Mouse (Mus musculus) cerebellum, adult 2 months (tissue): ENCODE results near the gene Parp9.

Experiments
- CTCF ChIP-seq: fragments of 200-500 bp; IDR thresholded peaks from 2 replicates; pipeline ENCODE4 v1.5.1; 2011; ENCODE audit warnings: low read depth, mild to moderate bottlenecking, control low read depth, low read length, moderate library complexity, borderline replicate concordance; ENCODE audit not compliant: insufficient read depth
- POLR2A ChIP-seq: fragments of 200-500 bp; IDR thresholded peaks from 2 replicates; pipeline ENCODE4 v1.6.1; 2011; ENCODE audit warnings: low read length, control low read depth, borderline replicate concordance; ENCODE audit not compliant: insufficient read depth

DNA sequence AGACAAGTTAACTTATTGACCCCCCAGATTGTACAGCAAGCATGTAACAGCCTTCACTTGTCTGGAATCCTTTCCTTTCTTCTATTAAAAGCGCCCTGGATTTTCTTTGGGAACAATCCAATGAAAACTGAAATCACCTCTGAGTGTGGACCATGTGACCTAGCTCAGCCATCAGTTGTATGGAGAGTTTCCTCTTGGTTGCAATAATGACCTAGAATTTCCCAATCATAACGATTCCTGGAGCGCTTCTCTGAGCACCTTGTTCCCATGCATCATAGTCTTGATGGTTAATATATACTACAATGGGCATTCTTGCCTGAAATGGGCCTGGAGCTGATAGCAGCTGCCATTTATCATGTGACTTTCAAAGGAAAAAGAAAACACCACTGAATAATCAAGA lies 37.7 kb upstream of the Parp9 start:
- TF ChIP-seq CTCF, result no peak
- no peak for TF ChIP-seq POLR2A
